Mouse (Mus musculus) fibroblast of lung, adult 2 months (primary cell): Measurements from ENCODE around the gene Col25a1.

Source experiments
- DNase-seq: peaks from one replicate; pipeline ENCODE4 v3.0.0-alpha.2; 2011; ENCODE audit warnings: low read depth

Col25a1 gene

DNA sequence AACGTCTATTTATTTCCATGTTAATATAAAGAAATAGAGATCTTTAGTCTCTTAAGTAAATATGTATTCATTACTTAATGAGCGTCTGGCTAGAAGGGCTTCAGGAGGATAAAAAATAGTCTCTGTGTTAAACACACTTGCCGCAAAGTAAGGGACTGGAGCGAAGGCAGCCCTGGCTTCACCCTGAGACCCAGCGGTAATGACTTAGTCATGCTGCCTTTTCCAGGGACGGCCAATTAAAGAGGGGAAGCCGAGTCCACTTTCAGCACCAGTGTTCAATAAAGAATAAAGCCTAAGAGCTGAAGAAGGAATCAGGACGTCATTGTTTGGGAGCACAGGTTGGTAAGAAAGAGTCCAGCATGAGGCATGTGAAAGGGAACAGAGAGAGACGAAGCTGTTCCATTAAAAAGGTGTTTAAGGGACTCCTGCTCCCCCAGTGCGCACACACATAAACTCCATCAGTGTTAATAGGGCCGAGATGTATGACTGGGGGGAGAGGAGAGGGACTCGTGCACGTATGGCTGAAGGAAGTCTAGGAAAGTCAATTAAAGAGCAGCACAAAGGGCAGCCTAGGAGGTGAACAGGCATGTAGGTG is 30.1 kb downstream of the Col25a1 start:
- no peak for DNase-seq

GRCm38 (mm10) chr3:130166875-130167274 is 35.6 kb downstream of the Col25a1 start:
- peak; percentile 28 for DNase-seq

GRCm38 (mm10) chr3:130172764-130173163 is 41.5 kb downstream of the Col25a1 start:
- DNase-seq = no peak

- no peak for DNase-seq
Observed at GRCm38 (mm10) chr3:130180181-130180940, 49.1 kb downstream of the Col25a1 start.

GRCm38 (mm10) chr3:130180964-130181590 is 49.8 kb downstream of the Col25a1 start:
- DNase-seq = no peak

DNA sequence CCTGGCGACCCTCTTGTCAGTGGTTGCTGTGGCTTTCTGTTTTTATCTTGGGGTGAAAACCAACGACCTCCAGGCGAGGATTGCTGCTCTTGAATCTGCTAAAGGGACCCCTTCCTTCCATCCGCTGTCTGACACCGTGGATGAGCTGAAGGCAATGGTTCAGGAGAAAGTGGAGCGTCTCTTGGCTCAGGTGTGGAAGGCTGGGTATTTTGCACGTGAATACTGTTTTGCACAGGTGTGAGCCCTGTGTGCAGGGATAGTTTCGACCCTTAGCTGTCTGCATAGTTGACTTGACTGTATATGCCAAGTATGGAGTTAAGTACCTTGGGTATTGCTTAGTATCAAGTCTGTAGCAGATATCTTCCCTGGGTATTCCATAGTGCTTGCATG is 50.3 kb downstream of the Col25a1 start:
- DNase-seq = no peak

- DNase-seq = no peak
Observed at GRCm38 (mm10) chr3:130182450-130182849, 51.1 kb downstream of the Col25a1 start.

DNA sequence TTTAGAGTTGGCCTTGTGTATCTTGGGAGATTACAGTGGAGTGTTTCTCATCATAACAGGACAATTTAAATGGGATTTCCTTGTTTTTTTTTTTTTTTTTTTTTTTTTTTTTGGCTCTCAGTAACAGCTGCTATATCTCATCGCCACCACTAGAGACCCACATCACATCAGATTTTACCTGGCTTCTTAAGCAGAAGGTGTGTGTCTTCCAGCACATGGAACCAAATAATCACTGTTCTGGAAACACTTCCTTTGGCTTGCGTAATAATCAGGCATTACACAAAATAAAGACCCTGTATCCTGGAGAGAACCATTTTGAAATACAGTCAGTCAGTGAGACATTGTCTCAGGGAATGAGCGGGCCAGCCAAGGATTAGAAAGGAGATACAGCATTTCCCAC is 53.8 kb downstream of the Col25a1 start:
- DNase-seq = no peak

GRCm38 (mm10) chr3:130187588-130187987 is 56.3 kb downstream of the Col25a1 start:
- no peak for DNase-seq

DNA sequence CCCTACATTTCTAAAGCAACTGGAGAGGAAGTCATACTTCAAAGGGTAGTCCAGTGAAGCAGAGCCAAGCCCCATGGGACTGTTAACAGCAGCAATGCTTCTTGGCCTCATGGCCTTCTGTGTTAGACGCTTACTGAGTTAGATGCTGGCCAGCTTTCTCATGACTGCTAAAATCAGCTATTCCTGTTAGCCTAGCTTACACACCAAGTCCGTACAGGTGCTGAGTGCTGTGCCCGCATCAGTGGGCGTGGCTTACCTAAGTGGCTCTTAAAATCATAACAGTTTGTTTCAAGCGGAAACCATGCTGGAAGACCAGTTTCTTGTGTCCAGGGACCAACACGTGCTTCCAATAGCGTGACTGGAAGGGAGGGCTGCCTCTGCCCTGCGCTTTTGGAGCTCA is 62.1 kb downstream of the Col25a1 start:
- no peak for DNase-seq

DNA sequence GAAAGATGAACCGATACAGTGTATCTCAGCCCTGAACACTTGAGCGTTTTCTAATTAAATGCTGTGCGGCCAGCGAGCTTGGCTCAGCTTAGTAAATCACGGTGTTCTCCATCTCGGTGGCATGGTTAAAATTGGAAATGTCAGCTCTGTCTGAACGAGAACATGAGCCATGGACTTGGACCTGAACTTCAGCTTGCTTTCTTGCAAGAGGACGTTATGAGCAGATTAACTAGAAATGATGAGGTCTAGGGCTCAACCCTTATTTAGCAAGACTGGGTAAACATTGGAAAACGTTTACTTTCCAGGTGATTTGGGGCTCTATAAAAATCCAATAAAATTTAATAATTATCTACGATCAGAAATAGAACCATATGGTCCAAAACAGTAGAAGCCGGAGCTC is 83.3 kb downstream of the Col25a1 start:
- DNase-seq = no peak

- DNase-seq = no peak
Observed at GRCm38 (mm10) chr3:130216141-130216540, 84.8 kb downstream of the Col25a1 start.

DNA sequence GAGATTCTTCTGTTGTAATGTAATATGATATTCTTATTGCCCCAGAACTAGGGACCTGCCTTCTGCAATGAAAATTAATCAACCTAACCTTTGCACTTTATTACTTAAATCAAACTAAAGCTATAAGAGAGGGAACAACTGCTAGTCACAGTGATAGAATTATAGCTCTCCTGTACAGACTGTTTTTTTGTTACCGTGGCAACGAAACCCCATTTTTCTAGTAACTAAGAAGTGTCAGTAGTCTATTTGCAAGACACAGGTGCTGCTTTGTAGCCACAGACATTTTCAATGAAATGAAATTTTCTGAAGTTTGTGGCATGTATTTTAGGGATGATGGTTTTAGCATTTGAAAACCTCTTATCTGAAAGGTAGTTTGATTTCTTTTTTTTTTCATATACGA is 85.3 kb downstream of the Col25a1 start:
- no peak for DNase-seq

- no peak for DNase-seq
Observed at GRCm38 (mm10) chr3:130217705-130218104, 86.4 kb downstream of the Col25a1 start.

DNA sequence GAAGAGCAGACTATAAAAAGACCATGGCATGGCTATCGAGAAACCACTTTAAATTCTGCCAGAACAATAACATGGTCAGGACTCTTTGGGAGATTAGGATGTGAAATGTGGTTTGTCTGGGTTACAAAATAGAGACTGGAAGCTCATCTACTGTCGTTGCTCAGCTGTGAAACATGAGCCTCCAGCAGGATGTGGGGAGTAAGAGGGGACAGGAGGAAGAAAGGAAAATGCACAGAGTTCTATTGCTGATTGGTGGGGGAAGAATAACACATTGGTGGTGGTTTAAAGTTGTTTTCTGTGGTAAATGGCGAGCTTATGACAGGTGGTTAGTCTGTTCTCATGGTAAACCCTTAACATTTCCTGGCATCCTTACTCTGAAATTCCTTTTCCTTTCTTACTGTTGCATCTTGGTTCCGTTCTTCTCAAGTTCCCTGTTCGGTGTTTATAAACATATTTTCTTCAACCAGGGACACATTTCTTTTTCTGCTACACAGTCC is 87.0 kb downstream of the Col25a1 start:
- no peak for DNase-seq

GRCm38 (mm10) chr3:130220811-130221210 is 89.5 kb downstream of the Col25a1 start:
- DNase-seq = no peak

DNA sequence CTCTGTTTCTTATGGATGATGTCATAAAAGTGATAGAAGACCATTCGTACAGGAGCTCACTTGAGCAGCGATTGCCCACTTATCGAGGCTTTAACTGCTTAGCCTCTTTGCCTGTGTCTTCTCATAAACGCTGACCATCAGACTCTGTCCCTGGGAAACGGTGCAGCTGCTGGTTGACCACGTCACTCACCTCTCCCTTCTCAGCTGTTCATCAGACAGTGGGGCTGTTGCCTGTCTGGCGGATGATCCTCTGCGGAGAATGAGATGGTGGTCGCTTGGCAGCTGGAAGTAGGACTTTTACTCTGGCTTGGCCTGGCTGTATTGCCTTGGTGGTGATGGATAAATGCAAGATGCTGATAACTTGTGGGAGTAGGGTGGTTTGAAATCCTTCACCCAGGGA is 96.9 kb downstream of the Col25a1 start:
- DNase-seq = no peak

DNA sequence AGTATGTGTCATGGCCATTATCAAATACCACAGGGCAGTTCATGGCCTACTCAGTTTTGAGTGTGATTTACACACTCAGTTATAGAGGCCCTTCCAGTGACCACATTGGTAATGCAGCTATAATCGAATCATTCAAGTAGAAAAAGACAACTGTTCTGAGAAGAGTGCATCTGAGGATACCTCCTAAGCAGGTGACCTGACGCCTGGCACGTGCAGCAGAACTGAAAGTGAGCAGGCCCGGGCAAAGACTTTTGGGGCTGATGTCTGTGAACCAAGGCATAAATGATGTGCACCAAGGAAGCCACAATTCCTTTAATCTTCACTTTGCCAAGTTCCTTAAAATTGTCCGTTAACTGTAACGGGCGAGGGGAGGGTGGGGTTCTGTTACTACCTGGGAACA is 101.6 kb downstream of the Col25a1 start:
- DNase-seq = no peak

DNA sequence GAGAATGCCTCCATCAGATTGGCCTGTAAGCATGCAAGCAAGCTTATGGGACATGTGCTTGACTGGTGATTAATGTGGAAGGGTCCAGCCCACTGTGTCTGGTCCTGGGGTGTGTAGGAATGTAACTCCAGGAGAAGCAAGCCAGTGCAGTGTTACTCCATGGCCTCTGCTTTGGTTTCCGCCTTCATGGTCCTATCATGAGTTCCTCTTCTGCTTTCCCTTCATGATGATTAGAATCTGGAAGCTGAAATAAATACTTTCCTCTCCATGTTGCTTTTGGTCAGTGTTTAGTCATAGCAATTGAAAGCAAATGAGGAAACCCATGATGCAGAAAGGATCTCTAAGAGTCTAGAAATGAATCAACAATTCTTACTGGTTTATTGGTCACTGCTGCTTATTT is 103.9 kb downstream of the Col25a1 start:
- no peak for DNase-seq

GRCm38 (mm10) chr3:130236129-130236528 is 104.8 kb downstream of the Col25a1 start:
- DNase-seq = no peak

- no peak for DNase-seq
Observed at GRCm38 (mm10) chr3:130237852-130238251, 106.6 kb downstream of the Col25a1 start.

GRCm38 (mm10) chr3:130241924-130242323 is 110.6 kb downstream of the Col25a1 start:
- no peak for DNase-seq

- no peak for DNase-seq
Observed at GRCm38 (mm10) chr3:130242647-130243296, 111.5 kb downstream of the Col25a1 start.
